Mouse (Mus musculus): ENCODE measurements around the gene Polrmt.

The Polrmt gene

DNA sequence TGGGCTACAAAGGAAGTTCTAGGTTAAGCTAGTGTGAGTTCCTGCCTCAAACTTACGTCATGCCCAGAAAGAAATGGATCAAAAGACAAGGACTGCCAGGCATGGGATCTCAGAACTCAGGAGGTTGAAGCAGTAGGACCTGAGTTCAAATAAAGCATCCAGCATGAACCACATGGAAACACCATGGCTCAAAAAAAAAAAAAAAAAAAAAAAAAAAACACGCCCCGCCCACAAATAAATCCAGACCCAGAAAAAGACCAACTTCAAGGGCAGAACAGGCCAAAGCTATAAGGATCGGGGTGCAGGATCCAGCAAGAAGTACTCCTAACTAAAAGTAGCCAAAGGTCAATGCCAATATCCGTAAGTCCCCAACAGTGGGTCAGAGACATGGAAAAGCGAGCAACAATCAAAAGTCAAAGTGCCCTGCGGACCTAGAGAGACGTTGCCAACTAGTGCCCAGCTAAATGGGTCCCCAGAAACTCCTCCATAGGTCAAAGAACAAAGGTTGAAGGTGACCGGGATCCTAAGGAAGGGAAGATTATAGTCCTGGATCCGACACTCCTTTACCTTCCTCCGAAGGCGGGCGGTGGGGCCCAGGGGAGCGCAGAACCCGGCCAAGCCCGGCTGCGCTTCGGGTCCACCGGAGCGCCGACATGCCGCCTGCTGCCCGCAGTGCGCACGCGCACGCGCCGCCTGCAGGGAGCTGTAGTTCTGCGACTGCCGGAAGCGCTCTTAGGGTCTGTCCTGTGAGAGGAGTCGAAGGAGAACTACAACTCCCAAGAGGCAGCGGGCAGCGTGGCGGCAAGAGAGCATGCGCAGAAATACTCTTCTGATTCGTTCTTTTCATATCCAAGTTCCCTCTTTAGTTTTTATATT, at the start of gene Polrmt:
Gene Polrmt, minus strand, starts transcription at position 684 of the 876 bp plus-strand sequence.
- peak; percentile 93 for DNase-seq

DNA sequence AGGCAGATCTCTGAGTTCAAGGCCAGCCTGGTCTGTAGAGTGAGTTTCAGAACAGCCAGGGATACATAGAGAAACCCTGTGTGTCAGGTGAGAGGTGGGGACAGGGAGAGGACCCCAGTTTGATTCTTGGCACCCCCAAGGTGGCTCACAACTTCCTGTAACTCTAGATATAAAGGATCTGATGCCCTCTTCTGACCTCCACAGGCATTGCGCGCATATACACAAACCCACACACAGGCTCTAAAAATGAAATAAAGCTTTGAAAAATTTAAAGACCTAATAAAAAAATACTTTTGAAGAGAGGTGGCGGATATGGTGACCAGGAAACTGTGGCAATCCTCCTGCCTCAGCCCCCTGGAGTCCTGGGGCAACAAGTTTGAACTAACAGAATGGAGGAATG, 49.5 kb upstream of the Polrmt start:
- no peak for DNase-seq

DNA sequence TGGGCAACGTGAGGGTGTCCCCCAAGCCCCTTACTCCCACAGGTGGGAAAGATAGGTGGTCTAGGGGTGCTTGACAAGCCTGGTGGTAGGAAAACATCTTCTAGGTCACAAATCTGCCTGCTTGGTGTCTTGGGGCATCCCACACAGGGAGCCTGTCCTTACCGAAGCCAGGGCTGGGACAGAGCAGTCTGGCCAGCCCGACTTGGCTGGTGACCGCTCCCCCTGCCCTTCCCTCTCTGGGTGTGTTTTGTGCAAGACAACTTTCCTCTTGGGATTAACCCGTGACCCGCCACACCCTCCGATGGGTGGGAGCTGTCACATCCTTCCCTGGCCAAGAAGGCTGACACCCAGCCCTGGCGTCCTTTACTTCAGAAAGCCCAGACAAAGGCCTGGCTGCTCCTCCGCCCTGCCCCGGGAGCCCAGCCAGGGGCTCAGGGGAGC, 48.1 kb upstream of the Polrmt start:
- peak; percentile 54 for DNase-seq

DNA sequence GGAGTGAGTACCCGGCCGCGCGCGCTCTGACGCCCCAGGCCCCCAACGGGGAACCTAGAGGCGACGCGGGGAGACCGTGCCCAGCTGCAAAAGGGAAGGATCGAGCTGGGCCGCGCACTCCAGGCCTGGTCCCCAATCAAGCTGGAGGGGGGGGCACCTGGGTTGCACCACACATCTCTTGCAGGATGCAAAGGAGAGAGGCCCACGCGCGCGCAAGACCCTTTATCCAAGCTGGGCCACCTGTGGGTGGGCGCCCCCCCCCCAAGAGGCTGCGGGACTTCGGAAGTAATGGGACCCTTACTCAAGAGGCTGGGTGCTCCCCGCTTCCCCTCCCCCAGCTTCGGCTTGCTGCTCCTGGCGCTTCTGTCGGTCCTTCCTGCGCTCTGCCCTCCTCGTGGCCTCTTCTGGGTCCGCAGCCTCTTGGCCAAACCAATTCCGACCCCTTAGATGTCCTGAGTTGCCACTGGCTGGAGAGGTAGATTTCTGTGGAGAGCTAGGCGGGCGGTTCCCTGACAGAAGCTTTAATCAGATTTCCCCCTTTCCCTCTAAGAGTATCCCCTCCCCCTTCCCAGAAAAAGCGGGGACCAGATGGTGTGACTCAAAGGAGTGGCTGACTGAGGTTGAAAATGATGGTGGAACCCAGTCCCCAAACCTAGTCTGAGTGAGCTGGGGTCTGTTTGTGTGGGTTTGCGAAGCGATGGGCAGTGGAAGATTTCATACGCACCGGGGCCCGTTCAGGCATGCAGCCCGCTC, 47.5 kb upstream of the Polrmt start:
- peak; percentile 54 for DNase-seq

DNA sequence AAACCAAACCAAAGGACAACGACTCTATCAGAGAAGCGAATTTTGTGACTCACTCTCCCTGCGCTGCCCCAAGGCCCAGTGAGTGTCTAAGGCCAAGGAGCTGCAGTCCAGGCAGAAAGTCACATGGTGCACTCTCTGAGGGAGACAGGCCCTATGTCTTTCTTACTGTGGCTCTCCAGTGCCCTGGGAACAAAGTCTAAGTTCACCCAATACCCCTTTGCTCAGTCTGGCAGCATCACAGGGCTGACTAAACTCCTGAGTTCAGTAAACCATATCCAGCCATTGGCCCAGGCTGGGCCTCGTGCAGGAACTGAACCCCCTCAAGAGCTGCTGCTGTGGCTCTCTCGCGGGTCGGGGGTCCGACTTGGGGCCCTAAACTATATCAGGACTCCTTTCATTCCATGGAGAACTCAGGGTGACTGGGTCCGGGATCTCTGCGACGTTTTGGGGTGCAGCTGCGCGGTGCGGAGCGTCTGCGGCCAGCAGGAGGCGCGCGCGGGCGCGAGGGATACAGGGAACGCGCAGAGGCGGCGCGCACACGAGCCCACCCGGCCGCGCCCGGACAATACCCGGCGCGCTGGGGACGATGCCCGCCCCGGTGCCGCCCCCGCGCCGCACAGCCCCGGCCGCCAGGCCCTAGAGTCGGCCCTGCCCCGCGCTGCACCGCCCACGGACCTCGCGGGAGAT, 46.8 kb upstream of the Polrmt start, which contains the start of gene Palm:
Gene Palm, plus strand, starts transcription at position 522 of the 687 bp plus-strand sequence.
- DNase-seq: peak; percentile 87

DNA sequence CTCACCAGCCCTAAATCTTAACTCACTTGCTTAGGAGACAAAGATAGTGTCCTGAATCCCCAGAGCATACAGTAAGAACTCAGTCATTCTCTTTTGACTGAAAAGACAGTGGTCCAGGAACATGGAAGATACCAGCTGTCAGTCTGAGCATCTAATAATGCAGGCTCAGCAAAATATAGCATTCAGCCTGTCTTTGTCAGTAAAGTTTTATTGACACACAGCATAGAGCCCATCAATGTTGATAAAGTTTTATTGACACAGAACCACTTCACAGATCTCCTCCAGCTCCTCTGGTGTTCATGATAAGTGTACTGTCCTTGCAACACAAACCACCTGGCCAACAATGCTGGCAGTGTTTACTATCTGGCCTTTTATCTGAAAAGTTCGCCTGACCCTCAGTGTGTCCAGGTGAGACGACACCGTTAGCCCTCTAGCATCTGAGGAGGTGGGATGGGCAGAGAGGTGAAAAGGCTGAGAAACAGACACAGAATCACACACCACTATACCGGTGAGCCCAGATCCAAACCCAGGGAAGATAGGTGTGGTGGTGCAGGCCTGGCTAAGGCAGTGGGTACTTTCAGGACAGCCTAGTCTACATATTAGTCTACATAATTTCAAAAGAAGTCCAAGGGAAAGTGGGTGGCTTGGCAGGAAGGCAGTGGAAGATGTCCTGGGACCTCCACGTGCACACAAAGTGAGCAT, 46.1 kb upstream of the Polrmt start:
- DNase-seq: no peak

DNA sequence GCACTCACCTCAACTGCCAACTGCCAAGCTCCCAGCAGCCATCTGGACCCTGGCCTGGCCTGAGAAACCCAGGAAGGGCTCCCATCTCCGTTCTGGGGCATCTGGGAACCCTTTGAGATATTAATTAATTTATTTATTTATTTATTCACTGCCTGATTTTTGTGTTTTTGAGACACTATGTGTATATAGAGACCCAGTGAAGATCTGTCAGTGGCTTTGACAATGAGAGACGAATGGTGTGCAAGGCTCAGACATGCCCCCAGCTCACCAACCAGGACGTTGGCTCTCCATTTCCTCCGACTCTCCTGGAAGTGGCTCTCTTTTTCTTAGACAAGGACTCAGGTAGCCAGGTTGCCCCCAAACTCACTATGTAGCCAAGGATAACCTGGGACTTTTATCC, 44.5 kb upstream of the Polrmt start, which contains the start of gene Prss57:
Gene Prss57, minus strand, starts transcription at position 101 of the 400 bp plus-strand sequence.
- DNase-seq: no peak

DNA sequence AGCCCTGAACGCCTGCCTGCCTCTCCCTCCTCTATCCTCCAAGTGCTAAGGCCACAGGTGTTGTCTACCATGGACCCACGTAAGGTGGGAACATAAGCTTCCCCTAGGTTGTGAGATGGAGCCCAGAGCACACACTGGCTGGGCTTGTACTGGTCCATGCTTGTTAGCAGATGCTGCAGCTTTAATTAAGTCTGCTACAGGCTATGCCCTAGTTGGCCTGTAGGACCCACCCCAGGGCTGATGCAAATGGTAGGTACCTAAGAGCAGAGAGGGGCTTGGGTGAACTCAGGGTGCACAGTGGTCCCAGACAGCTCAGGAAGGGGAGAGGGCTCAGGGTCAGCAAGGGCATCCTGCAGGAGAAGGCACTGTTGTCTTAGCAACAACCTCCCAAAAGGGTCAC, 43.2 kb upstream of the Polrmt start:
- no peak for DNase-seq

DNA sequence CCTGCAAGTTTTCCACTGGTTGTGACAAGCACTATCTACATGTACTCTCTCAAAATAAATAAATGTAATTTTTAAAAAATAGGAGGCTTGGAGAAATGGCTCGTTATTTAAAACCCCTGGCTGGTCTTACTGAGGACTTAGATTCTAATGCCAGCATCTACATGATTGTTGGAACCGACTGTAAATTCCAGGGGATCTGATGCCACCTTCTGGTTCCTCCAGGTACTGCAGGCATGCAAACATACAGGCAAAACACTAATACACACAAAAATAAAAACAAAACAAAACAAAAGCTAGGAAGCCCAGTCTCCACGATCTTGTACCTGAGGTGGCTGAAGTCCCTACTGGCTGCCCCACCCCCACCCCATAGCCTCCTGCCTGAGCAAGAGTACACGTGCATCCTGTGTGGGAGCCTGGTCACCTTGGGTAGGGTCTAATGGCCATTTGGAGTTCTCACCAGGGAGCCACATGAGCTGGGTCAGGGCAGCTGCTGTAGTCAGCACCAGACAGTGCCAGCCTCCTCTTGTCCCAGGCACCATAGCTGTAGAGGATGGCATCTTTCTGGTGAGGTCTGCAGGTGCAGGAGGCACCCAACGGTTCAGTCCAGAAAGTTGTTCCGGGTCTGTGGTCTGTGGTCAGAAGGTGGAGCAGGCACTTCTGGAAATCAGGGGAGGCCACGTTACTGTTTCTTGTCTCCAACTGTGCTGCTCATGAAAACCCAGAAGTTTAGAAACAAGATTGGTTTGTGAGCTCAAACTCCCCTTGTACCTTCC, 42.2 kb upstream of the Polrmt start:
- peak; percentile 85 for DNase-seq

DNA sequence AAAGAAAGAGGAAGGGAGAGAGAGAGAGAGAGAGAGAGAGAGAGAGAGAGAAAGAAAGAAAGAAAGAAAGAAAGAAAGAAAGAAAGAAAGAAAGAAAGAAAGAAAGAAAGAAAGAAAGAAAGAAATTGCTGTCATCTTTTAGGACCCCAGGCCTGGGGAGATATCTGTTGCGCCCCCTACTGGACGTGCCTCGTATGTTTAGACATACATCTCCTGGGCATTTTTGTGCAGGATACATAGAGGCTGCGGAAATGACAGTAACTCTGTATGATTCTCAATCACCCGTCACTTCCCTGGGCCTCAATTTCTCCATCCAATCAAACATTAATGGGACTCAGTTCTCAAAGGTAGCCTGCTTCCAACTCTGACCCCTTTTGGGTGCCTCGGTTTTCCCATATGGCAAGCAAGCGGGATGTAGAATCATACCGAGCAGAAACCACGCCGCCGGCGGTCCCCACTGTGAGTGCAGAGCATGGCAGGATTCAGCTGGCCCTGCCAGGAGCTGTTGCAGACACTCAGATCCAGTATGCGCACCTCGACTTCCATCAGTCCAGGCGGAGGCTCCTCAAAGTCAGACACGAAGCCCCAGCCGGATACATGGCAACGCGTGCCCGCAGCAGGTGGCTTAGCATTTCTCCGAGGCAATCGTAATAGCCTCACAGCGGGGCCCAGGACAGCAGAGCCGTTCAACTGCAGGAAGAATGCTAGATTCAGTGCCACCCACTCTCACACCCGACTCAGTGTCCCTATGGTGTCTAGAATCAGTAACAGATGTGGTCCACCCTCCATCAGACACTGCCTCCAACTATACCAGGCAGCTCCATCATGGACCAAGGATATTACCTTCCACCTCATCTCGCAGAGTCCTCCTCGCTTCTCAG, 37.8 kb upstream of the Polrmt start:
- DNase-seq: peak; percentile 54

DNA sequence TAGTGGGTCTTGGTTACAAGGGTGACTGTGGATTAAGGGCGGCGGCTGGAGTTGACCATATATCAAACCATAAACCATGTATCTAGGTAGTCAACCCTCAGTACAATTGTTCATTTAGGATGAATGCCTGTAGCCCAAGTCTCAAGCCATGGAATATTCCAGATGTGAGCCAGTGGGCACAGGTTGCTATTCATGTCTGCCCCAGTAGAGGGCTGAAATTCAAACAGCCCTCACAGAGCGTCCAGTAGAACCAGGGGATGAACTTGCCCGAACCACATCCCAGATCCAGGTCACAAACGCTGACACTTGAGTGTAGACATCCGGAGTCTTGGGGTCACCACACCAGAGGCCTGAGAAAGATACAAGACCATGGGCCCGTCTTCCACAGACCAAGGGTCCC, 36.7 kb upstream of the Polrmt start:
- no peak for DNase-seq

DNA sequence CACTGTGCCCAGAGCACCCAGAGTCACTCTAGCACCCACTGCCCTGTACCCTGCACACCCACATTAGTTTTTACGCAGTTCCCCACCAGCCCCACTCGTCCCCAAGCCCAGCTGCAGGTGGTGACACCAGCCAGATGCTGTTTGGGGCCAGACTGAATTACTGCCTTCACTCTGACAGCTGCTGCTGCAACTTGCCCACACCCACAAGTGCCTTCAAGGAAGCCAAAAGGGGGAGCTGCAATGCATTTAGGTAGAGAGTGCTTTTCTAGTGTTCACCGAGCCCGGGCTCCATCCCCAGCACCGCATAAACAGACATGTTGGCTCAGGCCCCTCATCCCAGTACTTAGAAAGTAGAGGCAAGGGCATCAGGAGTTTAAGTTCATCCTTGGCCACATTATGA, 35.6 kb upstream of the Polrmt start:
- DNase-seq: no peak

DNA sequence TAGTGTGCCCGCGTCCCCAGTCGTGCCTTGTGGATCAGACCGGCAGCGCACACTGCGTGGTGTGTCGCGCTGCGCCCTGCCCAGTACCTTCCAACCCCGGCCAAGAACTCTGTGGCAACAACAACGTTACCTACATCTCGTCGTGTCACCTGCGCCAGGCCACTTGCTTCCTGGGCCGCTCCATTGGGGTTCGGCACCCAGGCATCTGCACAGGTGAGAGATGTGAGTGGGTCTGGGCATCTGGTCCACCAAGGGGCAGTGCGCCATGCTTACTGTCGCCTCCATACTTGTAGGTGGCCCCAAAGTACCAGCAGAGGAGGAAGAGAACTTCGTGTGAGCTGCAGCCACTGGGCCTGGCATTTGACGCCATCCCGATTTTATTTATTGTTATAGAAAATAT, 34.8 kb upstream of the Polrmt start:
- no peak for DNase-seq

DNA sequence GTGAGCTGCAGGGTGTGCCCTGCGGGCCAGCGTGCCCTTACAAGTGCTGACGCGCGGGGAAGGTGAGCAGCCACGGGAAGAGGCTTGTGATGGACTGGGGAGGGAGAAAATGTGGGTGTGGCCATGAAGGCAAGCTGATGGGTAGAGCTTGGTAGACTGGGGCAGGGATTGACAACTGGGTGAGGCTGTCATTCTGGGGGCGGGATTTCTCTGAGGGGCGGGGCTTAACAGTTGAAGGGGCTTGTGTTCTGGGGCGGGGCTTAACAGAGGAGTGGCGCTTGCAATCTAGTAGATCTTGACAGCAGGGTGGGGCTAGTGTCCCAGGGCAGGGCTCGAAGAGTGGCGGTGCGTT, 34.3 kb upstream of the Polrmt start:
- no peak for DNase-seq

DNA sequence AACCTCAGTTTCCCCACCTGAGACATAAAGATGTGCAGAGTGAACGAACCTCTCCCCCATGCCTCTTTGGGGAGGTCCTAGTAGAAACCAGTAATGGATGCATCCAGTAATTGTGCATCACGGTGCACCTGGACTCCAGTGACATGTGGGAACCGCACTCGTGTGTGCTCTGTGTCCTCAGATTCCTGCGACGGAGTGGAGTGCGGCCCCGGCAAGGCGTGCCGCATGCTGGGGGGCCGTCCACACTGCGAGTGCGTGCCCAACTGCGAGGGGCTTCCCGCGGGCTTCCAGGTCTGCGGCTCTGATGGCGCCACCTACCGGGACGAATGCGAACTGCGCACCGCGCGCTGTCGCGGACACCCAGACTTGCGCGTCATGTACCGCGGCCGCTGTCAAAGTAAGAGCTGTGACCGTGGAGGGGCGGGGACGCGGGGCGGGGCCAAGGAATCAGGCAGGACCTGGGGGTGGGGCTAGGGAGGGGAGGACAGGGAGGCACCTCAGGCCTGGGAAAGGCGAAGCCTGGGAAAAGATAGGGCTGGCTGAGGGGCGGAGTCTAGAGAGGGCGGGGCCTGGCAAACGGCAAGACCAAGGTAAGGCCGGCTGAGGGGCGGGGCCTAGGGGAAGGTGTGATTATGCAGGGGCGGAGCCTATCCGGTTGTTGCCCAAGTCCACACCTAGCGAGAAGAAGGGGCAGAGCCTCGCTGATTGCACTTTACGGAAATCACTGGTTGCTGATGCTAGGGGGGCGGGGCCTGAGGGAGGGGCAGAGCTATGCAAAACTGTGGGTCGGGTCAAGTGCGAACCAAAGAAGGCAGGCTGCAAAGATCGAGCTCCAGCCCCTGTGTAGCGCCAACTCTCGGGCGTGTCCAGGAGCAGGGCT, 33.6 kb upstream of the Polrmt start:
- peak; percentile 97 for DNase-seq

DNA sequence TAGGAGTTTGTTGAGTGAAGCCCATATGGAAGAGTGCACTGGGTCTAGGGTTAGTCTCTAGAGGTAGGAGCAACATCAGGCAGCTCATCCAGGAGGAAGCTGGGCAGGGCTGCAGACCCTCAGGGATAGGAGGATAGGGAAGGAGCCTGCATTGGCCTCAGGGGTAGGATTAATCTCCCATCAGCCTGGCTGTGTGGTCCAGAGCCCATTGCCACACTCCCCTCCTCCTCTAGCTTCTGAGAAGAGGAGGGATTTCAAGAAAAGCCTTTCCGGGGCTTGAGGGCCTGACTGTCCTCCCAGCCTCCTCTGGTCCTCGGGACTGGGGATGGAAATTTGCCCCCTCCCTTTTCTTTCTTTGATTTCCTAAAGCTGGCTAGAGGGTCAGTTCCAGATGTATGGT, 32.8 kb upstream of the Polrmt start:
- DNase-seq: peak; percentile 32

DNA sequence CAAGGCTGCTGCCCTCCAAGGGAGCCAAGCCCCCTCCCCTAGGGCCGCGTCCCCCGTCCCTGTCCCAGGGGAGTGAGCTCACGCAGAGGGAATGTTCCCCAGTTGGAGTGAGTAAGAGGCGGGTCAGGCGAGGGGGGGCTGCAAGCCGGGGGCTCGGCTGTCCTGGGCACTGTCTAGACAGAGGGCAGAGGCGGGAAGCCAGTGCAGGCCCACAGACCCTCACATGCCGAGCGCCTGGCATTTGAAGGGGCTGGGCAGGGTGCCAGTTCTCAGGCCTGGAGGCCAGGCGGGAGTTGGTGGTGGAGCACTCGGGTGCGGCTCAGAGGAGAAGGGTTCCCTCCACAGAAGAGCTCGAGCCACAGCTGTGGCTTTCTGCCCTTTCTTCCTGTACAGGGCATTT, 31.6 kb upstream of the Polrmt start:
- DNase-seq: peak; percentile 42

DNA sequence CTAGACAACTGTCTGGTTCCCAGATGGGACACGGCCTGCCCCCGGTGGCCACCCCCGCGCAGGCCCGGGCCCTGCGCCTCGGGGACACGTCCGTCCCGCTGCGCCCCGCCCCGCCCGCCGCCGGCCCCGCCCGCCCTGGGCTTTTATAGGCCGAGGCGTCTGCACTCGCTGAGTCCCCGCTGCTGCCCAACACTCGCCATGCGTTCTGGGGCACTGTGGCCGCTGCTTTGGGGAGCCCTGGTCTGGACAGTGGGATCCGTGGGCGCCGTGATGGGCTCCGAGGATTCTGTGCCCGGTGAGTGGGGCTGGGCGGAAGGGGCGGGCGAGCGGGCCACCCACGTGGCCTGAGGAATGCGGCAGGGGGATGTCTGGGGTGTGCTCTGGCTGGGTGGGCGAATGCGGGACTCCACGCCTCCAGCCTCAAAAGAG, 30.7 kb upstream of the Polrmt start, which contains the start of gene Fstl3:
Gene Fstl3, plus strand, starts transcription at position 170 of the 429 bp plus-strand sequence.
- no peak for DNase-seq

DNA sequence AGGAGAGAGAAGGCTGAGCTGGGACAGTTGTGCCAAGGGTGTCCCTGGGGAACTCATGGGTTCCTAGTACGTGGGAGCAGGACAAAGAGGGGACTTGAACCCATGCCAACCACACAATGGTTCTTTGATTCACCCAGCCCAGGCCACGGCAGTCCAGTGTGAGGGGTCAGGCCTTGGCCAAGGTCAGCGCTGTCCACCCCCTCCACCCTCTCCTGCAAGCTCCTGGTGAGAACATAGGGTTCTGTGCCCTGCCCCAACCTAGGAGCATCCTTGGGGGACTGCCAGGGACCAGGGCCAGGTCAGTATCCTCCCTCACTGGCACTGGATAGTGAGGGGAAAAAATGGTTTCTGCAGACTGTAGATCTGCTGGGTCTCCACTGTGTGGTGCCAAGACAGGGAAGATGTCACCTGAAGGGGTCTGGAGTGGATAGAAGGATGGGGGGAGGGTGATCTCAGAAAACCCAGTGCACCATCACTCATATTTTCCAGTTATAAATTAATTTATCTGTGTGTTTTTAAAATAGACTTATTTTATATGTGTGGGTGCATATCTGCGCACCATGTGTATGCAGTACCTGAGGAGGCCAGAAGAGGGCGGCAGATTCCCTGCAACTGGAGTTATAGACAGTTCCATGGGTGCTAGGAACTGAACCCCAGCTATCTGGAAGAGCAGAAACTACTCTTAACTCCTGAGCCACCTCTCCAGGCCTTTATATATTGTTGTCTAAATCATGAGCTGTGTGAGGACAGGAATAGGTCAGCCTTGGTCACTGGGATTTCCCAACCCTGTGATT, 28.3 kb upstream of the Polrmt start:
- no peak for DNase-seq

Measured in cerebellum, adult 8-10 months (tissue).